Mouse (Mus musculus) embryonic facial prominence, embryonic 13.5 days (tissue): ENCODE data around the gene Alpk1. TPM values are rescaled to one million over a fixed set of nuclear protein-coding genes. Genes with fewer than 3 reads are reported as not detected.

Source experiments
- ATAC-seq: fragments of 200-750 bp; cut with Nextera tagmentation; 2 replicates; pipeline ENCODE4 v1.8.0; 2017; ENCODE audit warnings: low read depth; ENCODE audit not compliant: insufficient number of reproducible peaks, insufficient read depth, low FRiP score, low TSS enrichment
- H3K27ac ChIP-seq: fragments of 300-500 bp; sonication (generic); 2 replicates; pipeline ENCODE4 v1.5.1; 2015; ENCODE audit warnings: moderate library complexity, mild to moderate bottlenecking, inconsistent platforms
- H3K27me3 ChIP-seq: fragments of 300-500 bp; sonication (generic); 2 replicates; pipeline ENCODE4 v1.6.1; 2015; ENCODE audit warnings: mild to moderate bottlenecking, inconsistent platforms
- H3K36me3 ChIP-seq: fragments of 300-500 bp; sonication (generic); 2 replicates; pipeline ENCODE4 v1.6.1; 2015; ENCODE audit warnings: mild to moderate bottlenecking, inconsistent platforms
- H3K4me1 ChIP-seq: fragments of 300-500 bp; sonication (generic); 2 replicates; pipeline ENCODE4 v1.6.1; 2015; ENCODE audit warnings: inconsistent platforms
- H3K4me2 ChIP-seq: fragments of 300-500 bp; sonication (generic); 2 replicates; pipeline ENCODE4 v1.6.1; 2015; ENCODE audit warnings: moderate library complexity, mild to moderate bottlenecking, inconsistent platforms
- H3K4me3 ChIP-seq: fragments of 300-500 bp; sonication (generic); 2 replicates; pipeline ENCODE4 v1.5.1; 2015; ENCODE audit warnings: mild to moderate bottlenecking, inconsistent platforms
- H3K9ac ChIP-seq: fragments of 300-500 bp; sonication (generic); 2 replicates; pipeline ENCODE4 v1.6.1; 2015; ENCODE audit warnings: mild to moderate bottlenecking, inconsistent platforms
- H3K9me3 ChIP-seq: fragments of 300-500 bp; sonication (generic); 2 replicates; pipeline ENCODE4 v1.6.1; 2016; ENCODE audit warnings: inconsistent platforms
- WGBS: fragments of 180-500 bp; shearing (Covaris S2); methylation state at CpG from one replicate; pipeline ENCODE4 v1.1.7; 2015; ENCODE audit warnings: mixed read lengths; 5-methylcytosine and 5-hydroxymethylcytosine counted together
- polyA plus RNA-seq: library from polyadenylated mRNA; unstranded; fragments of >200 nt; fragmentation: Nextera tagmentation; extraction: Ambion mirVana; gene quantifications from 2 replicates; pipeline ENCODE4 v1.2.1, GENCODE M21; 2015

Alpk1 gene
- polyA plus RNA-seq, 1 experiment from 2014 or later, result 2.3 TPM

DNA sequence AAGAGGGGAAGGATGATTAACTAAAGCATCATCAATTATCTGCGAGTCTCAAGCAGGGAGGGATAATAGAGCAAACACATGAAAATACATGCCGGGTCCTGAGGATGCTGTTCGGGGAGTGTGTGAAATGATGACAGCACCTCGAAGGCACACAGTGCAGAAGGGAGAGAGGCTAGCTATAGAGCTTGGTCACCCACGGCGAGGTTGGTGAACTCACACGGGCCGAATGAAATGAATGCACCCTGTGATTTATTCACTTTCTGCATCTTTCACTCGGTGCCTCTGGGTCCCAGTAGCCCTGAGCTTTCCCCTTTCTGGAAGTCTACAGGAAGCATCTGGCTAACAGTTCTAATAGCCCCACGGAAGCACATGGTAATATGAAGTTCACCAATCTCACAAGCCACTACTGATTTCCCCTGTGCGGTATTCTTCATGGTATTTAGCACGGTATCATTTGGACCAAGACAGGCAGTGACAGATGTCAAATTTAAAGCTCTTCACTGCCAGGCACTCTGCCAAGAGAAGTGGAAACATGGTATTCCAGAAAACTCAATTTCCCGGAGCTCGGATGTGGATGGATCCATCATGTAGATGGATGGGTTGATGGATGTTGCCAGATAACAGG lies 50.7 kb downstream of the Alpk1 start:
- Histone ChIP-seq H3K4me3 (no peak overlapping the region), H3K36me3 (no peaks in the 10 kb centered on the region), H3K27ac (no peak overlapping the region), H3K9ac (no peak overlapping the region), H3K4me1 (no peaks in the 10 kb centered on the region), H3K27me3 (no peaks in the 10 kb centered on the region), H3K9me3 (no peaks in the 10 kb centered on the region), H3K4me2 (no peak overlapping the region)
- WGBS, result 81% methylated on average over 14 of the region's 14 CpGs
- ATAC-seq, result no peak

DNA sequence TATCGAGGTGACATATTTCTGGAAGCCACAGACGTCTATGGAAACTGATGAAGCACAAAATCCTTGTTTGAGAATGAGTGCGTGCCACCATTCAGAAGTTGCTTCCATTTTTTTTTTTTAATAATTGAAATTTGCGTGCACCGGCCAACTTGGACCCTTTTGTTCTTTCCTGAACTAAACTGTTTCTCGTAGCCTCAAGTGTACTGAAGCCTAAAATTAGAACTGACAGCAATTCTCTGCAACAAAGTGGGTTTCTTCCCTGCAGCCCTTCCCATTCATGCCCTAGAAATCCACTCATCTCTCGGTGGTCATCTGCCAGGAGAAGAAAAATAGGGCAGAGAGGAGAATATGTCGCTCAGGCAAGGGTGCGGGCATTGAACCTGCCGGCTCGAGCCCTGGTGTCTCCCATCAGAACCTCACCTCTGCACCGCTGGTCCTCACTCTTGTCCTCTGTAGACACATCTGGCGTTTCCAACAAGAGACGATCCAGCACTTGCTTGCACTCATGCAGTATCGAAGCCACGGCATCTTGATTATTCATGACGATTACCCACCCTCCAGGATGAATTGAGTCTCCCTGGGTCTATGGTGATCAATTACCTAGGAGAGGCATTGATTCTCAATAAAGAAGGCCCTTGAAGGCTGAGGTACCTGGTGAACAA lies 51.3 kb downstream of the Alpk1 start:
- Histone ChIP-seq H3K9ac (no peak overlapping the region), H3K4me1 (no peaks in the 10 kb centered on the region), H3K36me3 (no peaks in the 10 kb centered on the region), H3K4me2 (no peak overlapping the region), H3K9me3 (no peaks in the 10 kb centered on the region), H3K27me3 (no peaks in the 10 kb centered on the region), H3K27ac (no peak overlapping the region), H3K4me3 (no peak overlapping the region)
- ATAC-seq, result no peak
- 82% methylated on average over 17 of the region's 17 CpGs for WGBS

DNA sequence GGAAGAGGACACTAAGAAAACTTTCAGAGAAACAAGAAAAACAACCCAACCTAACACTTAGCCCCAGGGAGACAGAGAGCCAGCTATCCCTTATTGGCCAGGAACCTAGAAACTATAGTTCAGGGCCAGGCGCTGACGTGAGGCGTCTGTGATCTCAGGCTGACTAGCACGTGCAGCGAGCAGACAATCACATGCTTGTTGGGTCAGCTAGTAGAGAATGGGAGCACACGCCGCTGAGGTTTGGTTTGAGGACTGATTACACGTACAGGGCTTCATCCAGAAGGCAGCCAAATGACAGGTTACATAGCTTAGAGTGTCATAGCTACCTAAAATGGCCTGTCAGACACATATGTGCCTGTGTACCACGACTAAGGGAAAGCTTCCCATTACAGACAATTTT lies 52.3 kb downstream of the Alpk1 start:
- Histone ChIP-seq H3K4me3 (no peak overlapping the region), H3K27me3 (no peaks in the 10 kb centered on the region), H3K9me3 (no peaks in the 10 kb centered on the region), H3K36me3 (no peaks in the 10 kb centered on the region), H3K9ac (no peak overlapping the region), H3K27ac (no peak overlapping the region), H3K4me1 (no peaks in the 10 kb centered on the region), H3K4me2 (no peak overlapping the region)
- WGBS, result 65% methylated on average over 9 of the region's 9 CpGs
- no peak for ATAC-seq

DNA sequence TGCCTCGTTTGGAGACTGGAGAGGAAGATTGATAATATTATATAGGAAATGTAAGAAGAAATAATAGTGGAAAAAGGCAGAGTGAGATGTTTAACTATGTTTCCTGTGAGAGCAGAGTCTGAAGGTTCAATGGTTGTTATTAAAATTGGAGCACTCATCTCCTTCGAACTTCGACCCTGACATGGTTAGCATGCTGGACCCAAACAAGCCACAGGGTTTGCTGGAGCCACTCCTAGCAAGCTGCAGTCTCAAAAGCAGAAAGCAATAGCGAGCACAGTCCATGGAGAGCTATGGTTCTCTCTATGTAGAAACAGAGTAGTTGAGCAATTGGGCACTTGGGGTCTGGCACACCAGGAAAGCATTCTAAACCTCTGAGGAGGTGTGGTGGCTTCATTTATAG lies 59.4 kb downstream of the Alpk1 start:
- Histone ChIP-seq H3K4me1 (no peaks in the 10 kb centered on the region), H3K9ac (no peak overlapping the region), H3K27ac (no peak overlapping the region), H3K4me3 (no peak overlapping the region), H3K27me3 (no peaks in the 10 kb centered on the region), H3K36me3 (no peaks in the 10 kb centered on the region), H3K9me3 (no peaks in the 10 kb centered on the region), H3K4me2 (no peak overlapping the region)
- 74% methylated on average over 4 of the region's 4 CpGs for WGBS
- no peak for ATAC-seq

DNA sequence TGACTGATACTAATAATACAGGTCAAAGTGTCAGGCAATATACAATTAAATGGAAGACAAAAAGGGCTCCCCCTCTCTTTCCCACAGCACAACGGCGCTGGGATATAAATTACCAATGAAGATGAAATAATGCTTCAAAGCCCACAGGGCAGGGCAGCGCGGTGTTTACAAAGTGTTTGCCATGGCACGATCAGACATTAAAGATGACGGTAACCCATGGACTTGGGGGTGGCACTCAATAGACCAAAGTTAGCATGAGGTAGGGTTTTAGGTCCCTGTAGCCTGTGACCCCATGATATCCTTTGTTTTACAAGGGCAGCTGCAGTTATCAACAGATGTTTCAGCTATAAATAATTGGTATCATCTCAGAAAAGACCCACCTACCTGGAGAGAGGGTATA lies 60.3 kb downstream of the Alpk1 start:
- H3K36me3 ChIP-seq, result no peaks in the 10 kb centered on the region
- no peak overlapping the region for H3K27ac ChIP-seq
- H3K9ac ChIP-seq, result no peak overlapping the region
- H3K4me2 ChIP-seq, result no peak overlapping the region
- WGBS, result 81% methylated on average over 6 of the region's 6 CpGs
- no peaks in the 10 kb centered on the region for H3K9me3 ChIP-seq
- no peak for ATAC-seq
- no peaks in the 10 kb centered on the region for H3K27me3 ChIP-seq
- H3K4me1 ChIP-seq, result no peaks in the 10 kb centered on the region
- H3K4me3 ChIP-seq, result no peak overlapping the region

DNA sequence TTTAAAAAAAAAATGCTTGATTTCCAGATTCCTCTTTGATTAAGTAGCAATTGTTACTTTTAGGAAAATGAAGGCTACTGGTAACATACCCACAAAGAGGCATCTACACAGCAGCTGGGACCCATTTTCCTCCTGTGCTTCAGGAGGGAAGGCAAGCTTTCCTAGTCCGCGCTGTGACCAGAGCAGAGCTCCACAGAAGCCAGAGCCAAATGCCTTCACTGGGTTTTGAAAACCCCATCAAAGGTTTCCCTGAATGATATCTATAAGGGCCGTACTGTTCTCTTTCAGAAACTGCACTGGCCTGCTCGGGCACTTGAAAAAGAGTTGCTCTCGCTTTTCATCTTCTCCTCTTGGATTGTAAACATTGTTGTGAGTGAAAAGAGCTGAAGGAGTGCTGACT lies 60.7 kb downstream of the Alpk1 start:
- H3K9me3 ChIP-seq, result no peaks in the 10 kb centered on the region
- H3K4me1 ChIP-seq, result no peaks in the 10 kb centered on the region
- no peak overlapping the region for H3K4me3 ChIP-seq
- no peaks in the 10 kb centered on the region for H3K36me3 ChIP-seq
- H3K27ac ChIP-seq, result no peak overlapping the region
- H3K4me2 ChIP-seq, result no peak overlapping the region
- WGBS, result 55% methylated on average over 5 of the region's 5 CpGs
- no peaks in the 10 kb centered on the region for H3K27me3 ChIP-seq
- H3K9ac ChIP-seq, result no peak overlapping the region
- ATAC-seq, result no peak

DNA sequence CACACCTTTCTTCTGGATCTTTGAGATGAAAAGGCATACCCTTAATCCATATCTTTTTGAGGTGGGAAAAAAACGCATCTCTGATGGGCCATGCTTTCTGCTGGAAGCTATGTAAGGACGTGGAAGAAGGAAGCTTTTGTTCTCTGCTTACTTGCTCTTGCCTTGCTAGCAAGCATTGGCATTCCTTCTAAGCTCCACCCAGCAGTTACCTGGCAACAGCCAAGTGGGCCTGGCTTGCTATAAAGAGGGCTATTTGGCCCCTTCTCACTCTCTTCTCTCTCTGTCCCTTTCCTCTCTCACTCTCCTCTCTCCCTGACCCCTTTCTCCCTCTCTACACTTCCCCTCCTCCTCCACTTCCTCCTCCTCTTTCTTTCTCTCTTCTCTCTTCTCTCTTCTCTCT lies 63.6 kb downstream of the Alpk1 start:
- Histone ChIP-seq H3K4me2 (no peak overlapping the region), H3K27ac (no peak overlapping the region), H3K9ac (no peak overlapping the region), H3K4me1 (no peaks in the 10 kb centered on the region; the same call in 1 of the 2 replicates), H3K27me3 (no peaks in the 10 kb centered on the region), H3K36me3 (no peaks in the 10 kb centered on the region), H3K9me3 (no peaks in the 10 kb centered on the region), H3K4me3 (no peak overlapping the region)
- WGBS, result 13% methylated on average over 2 of the region's 2 CpGs
- ATAC-seq, result no peak

DNA sequence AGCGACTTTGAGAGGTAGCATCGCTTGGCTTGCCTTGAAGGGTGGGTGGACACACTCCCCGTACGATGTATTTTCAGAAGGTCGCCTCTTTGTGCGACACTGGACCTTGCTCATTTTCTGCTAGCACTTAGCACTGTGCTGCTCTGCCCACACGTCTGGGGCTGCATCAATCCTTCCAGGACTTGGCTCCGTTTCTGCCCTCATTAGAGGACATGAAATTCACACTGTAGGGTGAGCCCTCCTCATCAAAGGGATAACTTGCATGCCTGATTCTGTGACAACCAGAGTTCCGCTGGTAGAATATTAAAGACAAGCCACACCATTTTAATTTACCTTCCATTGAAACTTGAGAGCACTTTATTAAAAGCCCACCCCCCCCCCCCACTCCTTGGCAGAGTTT lies 67.2 kb downstream of the Alpk1 start:
- Histone ChIP-seq H3K4me1 (no peaks in the 10 kb centered on the region; the same call in 1 of the 2 replicates), H3K36me3 (no peaks in the 10 kb centered on the region), H3K9ac (no peak overlapping the region), H3K27me3 (no peaks in the 10 kb centered on the region), H3K4me3 (no peak overlapping the region), H3K4me2 (no peak overlapping the region), H3K9me3 (no peaks in the 10 kb centered on the region), H3K27ac (no peak overlapping the region)
- ATAC-seq, result no peak
- 56% methylated on average over 9 of the region's 9 CpGs for WGBS

DNA sequence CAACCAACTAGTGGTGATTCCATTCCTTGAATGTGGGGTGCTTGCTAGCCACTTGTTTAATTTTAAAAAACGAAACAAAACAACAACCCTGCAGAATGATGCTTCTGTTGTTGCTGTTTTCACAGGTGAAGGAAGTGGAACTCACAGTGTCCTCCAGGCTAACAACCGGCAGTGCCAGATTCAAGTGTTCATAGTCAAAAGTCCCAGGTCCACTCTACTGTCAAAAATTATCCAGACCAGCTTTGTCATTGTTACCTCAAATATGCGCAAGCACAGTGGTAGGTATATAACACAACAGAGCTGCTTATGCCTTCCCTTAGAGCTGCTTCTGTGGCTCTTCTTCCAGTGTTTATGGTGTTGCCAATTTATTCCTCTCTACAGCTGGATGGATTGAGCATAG lies 68.8 kb downstream of the Alpk1 start:
- H3K9ac ChIP-seq, result no peak overlapping the region
- H3K27ac ChIP-seq, result no peak overlapping the region
- H3K4me1 ChIP-seq, result no peaks in the 10 kb centered on the region; the same call in 1 of the 2 replicates
- no peaks in the 10 kb centered on the region for H3K36me3 ChIP-seq
- H3K4me2 ChIP-seq, result no peak overlapping the region
- H3K27me3 ChIP-seq, result no peaks in the 10 kb centered on the region
- no peak overlapping the region for H3K4me3 ChIP-seq
- WGBS, result 85% methylated on average over 3 of the region's 3 CpGs
- no peak for ATAC-seq
- no peaks in the 10 kb centered on the region for H3K9me3 ChIP-seq

DNA sequence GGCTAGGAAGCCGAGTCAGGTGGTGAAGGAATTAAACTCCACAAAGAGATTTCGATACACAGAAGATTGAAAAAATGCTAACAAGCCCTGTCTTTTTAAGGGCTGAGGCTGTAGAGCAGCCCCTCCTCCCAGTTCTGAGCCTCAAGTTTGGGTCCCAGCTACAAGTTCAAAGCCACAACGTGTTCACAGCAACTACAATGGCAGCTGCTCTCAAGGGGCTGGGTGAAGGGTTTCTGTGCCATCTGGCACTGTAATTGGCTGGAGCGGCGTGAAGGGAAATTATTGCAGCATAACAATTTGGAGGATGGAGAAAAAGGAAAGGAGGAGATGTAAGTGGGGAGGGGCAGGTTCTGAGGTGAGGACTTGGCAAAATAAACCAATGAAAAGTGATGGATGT lies 73.2 kb downstream of the Alpk1 start:
- peaks cover 14% of the 10 kb centered on the region for H3K4me1 ChIP-seq
- H3K9me3 ChIP-seq, result no peaks in the 10 kb centered on the region
- no peak overlapping the region for H3K9ac ChIP-seq
- 73% methylated on average over 5 of the region's 5 CpGs for WGBS
- no peaks in the 10 kb centered on the region for H3K27me3 ChIP-seq
- no peak overlapping the region for H3K27ac ChIP-seq
- no peak for ATAC-seq
- no peak overlapping the region for H3K4me2 ChIP-seq
- no peak overlapping the region for H3K4me3 ChIP-seq
- H3K36me3 ChIP-seq, result no peaks in the 10 kb centered on the region

DNA sequence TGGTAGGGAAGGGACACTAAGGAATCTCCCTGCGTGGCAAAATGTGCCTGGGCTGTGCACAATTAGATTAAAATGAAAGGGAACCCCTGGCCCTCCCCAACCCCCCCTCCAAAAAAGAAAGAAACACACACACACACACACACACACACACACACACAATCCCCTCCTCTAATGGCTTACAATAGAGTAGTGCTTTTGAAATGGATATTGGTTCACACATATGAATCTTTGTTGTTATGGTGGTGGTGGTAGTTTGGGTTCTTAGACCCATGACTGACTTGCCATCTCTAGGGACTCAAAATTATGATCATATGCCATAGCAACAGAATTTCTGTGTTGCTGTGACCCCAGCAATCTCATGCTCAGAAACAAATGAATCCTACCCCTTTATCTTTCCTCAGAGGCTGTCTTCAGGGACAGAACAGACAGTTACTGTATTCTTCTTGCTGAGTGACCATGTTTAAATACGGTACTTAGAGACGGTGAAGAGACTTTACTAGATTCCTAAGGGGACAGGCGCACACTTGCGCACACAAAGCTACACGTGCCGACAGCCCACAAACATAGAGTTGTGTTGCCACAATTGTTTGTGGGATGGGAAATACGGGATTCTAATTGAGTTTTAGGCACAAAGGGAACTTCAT lies 73.8 kb downstream of the Alpk1 start:
- no peaks in the 10 kb centered on the region for H3K9me3 ChIP-seq
- peaks cover 14% of the 10 kb centered on the region for H3K4me1 ChIP-seq
- H3K27ac ChIP-seq, result peak overlapping the region; percentile 11; the same call in 1 of the 2 replicates
- H3K36me3 ChIP-seq, result no peaks in the 10 kb centered on the region
- no peak for ATAC-seq
- 0 out of 2 replicates have a peak overlapping the region, but pooled peaks have one; percentile 46 for H3K9ac ChIP-seq
- H3K4me3 ChIP-seq, result peak overlapping the region; percentile 34
- H3K4me2 ChIP-seq, result peak overlapping the region; percentile 62
- H3K27me3 ChIP-seq, result no peaks in the 10 kb centered on the region
- WGBS, result 54% methylated on average over 8 of the region's 8 CpGs
